Mouse (Mus musculus): ENCODE measurements at regions not wholly inside any gene's neighbourhood (a gene's known extent, or its start where the extent isn't known, plus 50 kb on each side); places are given as distances from the start of the nearest gene placed in this dataset.

- ATAC-seq (ENCODE audit: insufficient read depth, low FRiP score) = no peak
- 73% methylated on average over 12 of the region's 12 CpGs for WGBS
- no peak overlapping the region for H3K4me2 ChIP-seq (ENCODE audit: low read depth, low read length)
Observed at GRCm38 (mm10) chr4:94361528-94362217, 194.7 kb upstream of the Gm10306 start.

GRCm38 (mm10) chr4:94365375-94365774, 191.0 kb upstream of the Gm10306 start:
- H3K4me3 ChIP-seq (replicated peaks; ENCODE audit: low read length) = no peak overlapping the region
- H3K4me1 ChIP-seq (ENCODE audit: control insufficient read depth, insufficient read depth, low read length) = no peaks in the 10 kb centered on the region
- no peak overlapping the region for H3K27ac ChIP-seq (ENCODE audit: low read length)
- H3K9ac ChIP-seq (ENCODE audit: low read length) = no peak overlapping the region
- WGBS = 75% methylated on average over 4 of the region's 4 CpGs
- no peaks in the 10 kb centered on the region for H3K27me3 ChIP-seq (ENCODE audit: control insufficient read depth, insufficient read depth, low read length)
- no peaks in the 10 kb centered on the region for H3K36me3 ChIP-seq (ENCODE audit: control insufficient read depth, insufficient read depth, low read length)
- H3K9me3 ChIP-seq (replicated peaks; ENCODE audit: control insufficient read depth, low read length) = no peaks in the 10 kb centered on the region
- ATAC-seq (ENCODE audit: insufficient read depth, low FRiP score) = no peak
- H3K4me2 ChIP-seq (ENCODE audit: low read depth, low read length) = no peak overlapping the region

More at GRCm38 (mm10) chr4:94361528-94362217, 194.7 kb upstream of the Gm10306 start:
- Histone ChIP-seq H3K27me3 (ENCODE audit: control insufficient read depth, insufficient read depth, low read length) (no peaks in the 10 kb centered on the region), H3K36me3 (ENCODE audit: control insufficient read depth, insufficient read depth, low read length) (no peaks in the 10 kb centered on the region), H3K9me3 (replicated peaks; ENCODE audit: control insufficient read depth, low read length) (no peaks in the 10 kb centered on the region), H3K27ac (ENCODE audit: low read length) (no peak overlapping the region), H3K9ac (ENCODE audit: low read length) (no peak overlapping the region), H3K4me1 (ENCODE audit: control insufficient read depth, insufficient read depth, low read length) (no peaks in the 10 kb centered on the region), H3K4me3 (replicated peaks; ENCODE audit: low read length) (no peak overlapping the region)

DNA sequence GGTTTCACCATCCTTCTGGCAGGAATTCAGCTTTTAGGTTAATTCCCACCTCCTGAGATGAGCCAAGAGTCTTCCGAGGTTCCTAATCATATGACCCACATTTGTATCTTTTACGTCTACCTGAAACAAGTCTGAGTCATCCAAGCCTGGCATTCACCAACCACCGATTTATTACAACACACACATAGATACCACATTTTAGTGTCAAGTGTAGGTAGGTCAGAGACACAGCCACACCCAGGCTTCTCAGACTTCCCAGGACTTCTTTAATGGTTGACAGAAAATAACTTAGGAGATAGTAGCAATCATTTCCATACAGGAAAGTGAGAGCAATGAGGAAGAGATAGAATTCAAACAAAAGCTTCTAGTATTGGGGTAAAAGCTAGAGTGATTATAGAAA, 189.2 kb upstream of the Gm10306 start:
- Histone ChIP-seq H3K4me2 (ENCODE audit: low read depth, low read length) (no peak overlapping the region), H3K9me3 (replicated peaks; ENCODE audit: control insufficient read depth, low read length) (no peaks in the 10 kb centered on the region), H3K9ac (ENCODE audit: low read length) (no peak overlapping the region), H3K4me3 (replicated peaks; ENCODE audit: low read length) (no peak overlapping the region), H3K27me3 (ENCODE audit: control insufficient read depth, insufficient read depth, low read length) (no peaks in the 10 kb centered on the region), H3K4me1 (ENCODE audit: control insufficient read depth, insufficient read depth, low read length) (no peaks in the 10 kb centered on the region), H3K36me3 (ENCODE audit: control insufficient read depth, insufficient read depth, low read length) (no peaks in the 10 kb centered on the region), H3K27ac (ENCODE audit: low read length) (no peak overlapping the region)
- no peak for ATAC-seq (ENCODE audit: insufficient read depth, low FRiP score)
- WGBS = 74% methylated on average over 3 of the region's 3 CpGs

GRCm38 (mm10) chr4:94370981-94371380, 185.4 kb upstream of the Gm10306 start:
- no peak overlapping the region for H3K4me2 ChIP-seq (ENCODE audit: low read depth, low read length)
- no peaks in the 10 kb centered on the region for H3K4me1 ChIP-seq (ENCODE audit: control insufficient read depth, insufficient read depth, low read length)
- no peak overlapping the region for H3K27ac ChIP-seq (ENCODE audit: low read length)
- no peak overlapping the region for H3K9ac ChIP-seq (ENCODE audit: low read length)
- ATAC-seq (ENCODE audit: insufficient read depth, low FRiP score) = no peak
- 30% methylated on average over 6 of the region's 6 CpGs for WGBS
- H3K4me3 ChIP-seq (replicated peaks; ENCODE audit: low read length) = no peak overlapping the region
- no peaks in the 10 kb centered on the region for H3K9me3 ChIP-seq (replicated peaks; ENCODE audit: control insufficient read depth, low read length)
- no peaks in the 10 kb centered on the region for H3K27me3 ChIP-seq (ENCODE audit: control insufficient read depth, insufficient read depth, low read length)
- no peaks in the 10 kb centered on the region for H3K36me3 ChIP-seq (ENCODE audit: control insufficient read depth, insufficient read depth, low read length)

DNA sequence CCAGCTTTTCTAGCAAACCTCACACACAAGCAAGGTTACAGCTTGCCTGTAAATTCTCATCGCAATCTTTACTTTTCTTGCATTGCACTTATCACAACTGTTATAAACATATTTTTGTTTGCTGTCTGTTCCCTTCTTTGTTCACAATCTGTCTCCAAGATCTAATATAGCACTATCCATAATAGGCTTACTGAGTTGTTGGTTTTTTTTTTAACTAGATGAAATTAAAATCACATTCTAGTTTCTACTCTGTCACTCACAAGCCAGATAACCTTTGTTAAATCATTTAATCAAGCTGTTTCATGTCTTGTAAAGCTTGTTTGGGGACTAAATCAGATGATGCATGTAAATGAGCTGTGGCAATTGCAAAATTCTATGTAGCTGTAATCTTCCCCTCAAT, 180.1 kb upstream of the Gm10306 start:
- no peaks in the 10 kb centered on the region for H3K36me3 ChIP-seq (ENCODE audit: control insufficient read depth, insufficient read depth, low read length)
- no peaks in the 10 kb centered on the region for H3K4me1 ChIP-seq (ENCODE audit: control insufficient read depth, insufficient read depth, low read length)
- no peak overlapping the region for H3K9ac ChIP-seq (ENCODE audit: low read length)
- WGBS = 92% methylated on average over 1 of the region's 1 CpGs
- H3K27me3 ChIP-seq (ENCODE audit: control insufficient read depth, insufficient read depth, low read length) = no peaks in the 10 kb centered on the region
- ATAC-seq (ENCODE audit: insufficient read depth, low FRiP score) = no peak
- H3K27ac ChIP-seq (ENCODE audit: low read length) = no peak overlapping the region
- H3K4me2 ChIP-seq (ENCODE audit: low read depth, low read length) = no peak overlapping the region
- no peak overlapping the region for H3K4me3 ChIP-seq (replicated peaks; ENCODE audit: low read length)
- no peaks in the 10 kb centered on the region for H3K9me3 ChIP-seq (replicated peaks; ENCODE audit: control insufficient read depth, low read length)

DNA sequence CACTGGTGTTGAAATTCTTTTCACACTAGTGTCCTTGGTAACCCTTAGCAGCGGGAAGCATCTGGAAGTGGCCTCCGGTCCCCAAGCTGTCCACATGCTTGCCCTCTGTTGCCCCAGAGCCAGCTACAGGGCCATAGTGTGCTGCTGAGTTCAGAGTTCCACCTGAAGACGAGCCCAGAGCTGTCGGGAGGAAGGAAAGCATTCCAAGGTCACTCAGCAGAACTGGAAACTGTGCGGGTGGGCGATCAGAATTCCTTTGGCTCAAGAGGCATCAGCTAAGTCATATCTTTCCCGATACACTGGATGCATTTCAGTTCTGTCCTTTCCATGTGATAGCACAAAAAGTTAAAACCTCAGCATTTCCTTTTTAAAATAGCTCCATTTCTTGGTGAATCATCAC, 170.6 kb upstream of the Gm10306 start:
- H3K4me1 ChIP-seq (ENCODE audit: control insufficient read depth, insufficient read depth, low read length) = no peaks in the 10 kb centered on the region
- no peaks in the 10 kb centered on the region for H3K27me3 ChIP-seq (ENCODE audit: control insufficient read depth, insufficient read depth, low read length)
- H3K4me2 ChIP-seq (ENCODE audit: low read depth, low read length) = no peak overlapping the region
- H3K27ac ChIP-seq (ENCODE audit: low read length) = no peak overlapping the region
- no peak overlapping the region for H3K4me3 ChIP-seq (replicated peaks; ENCODE audit: low read length)
- H3K9me3 ChIP-seq (replicated peaks; ENCODE audit: control insufficient read depth, low read length) = no peaks in the 10 kb centered on the region
- 49% methylated on average over 7 of the region's 7 CpGs for WGBS
- H3K9ac ChIP-seq (ENCODE audit: low read length) = no peak overlapping the region
- no peaks in the 10 kb centered on the region for H3K36me3 ChIP-seq (ENCODE audit: control insufficient read depth, insufficient read depth, low read length)
- no peak for ATAC-seq (ENCODE audit: insufficient read depth, low FRiP score)

- Histone ChIP-seq H3K27me3 (ENCODE audit: control insufficient read depth, insufficient read depth, low read length) (no peaks in the 10 kb centered on the region), H3K9me3 (replicated peaks; ENCODE audit: control insufficient read depth, low read length) (no peaks in the 10 kb centered on the region), H3K4me3 (replicated peaks; ENCODE audit: low read length) (no peak overlapping the region), H3K36me3 (ENCODE audit: control insufficient read depth, insufficient read depth, low read length) (no peaks in the 10 kb centered on the region), H3K4me1 (ENCODE audit: control insufficient read depth, insufficient read depth, low read length) (no peaks in the 10 kb centered on the region), H3K9ac (ENCODE audit: low read length) (no peak overlapping the region), H3K27ac (ENCODE audit: low read length) (no peak overlapping the region), H3K4me2 (ENCODE audit: low read depth, low read length) (no peak overlapping the region)
- no peak for ATAC-seq (ENCODE audit: insufficient read depth, low FRiP score)
- 41% methylated on average over 2 of the region's 2 CpGs for WGBS
Observed at GRCm38 (mm10) chr4:94388317-94388716, 168.0 kb upstream of the Gm10306 start.

DNA sequence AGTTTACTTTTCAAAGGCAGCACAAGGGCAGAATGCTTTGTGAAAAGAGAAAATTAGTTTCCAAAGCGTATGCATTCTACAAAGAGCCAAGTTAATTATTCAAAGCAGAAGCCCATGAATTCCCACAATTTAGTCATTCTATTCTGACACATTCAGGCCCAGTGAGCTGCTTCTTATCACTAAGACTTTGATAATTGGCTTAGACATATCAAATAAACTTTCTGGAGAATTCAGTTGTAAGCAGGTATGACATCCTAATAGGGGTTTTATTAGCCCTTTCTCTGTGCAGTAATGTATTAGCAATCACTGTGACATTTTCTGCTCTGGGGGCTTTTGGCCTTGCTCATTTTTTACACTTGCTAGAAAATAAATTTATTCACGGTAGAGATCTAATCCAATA, 161.9 kb upstream of the Gm10306 start:
- ATAC-seq (ENCODE audit: insufficient read depth, low FRiP score) = no peak
- Histone ChIP-seq H3K36me3 (ENCODE audit: control insufficient read depth, insufficient read depth, low read length) (no peaks in the 10 kb centered on the region), H3K9me3 (replicated peaks; ENCODE audit: control insufficient read depth, low read length) (no peaks in the 10 kb centered on the region), H3K4me3 (replicated peaks; ENCODE audit: low read length) (no peak overlapping the region), H3K27ac (ENCODE audit: low read length) (no peak overlapping the region), H3K27me3 (ENCODE audit: control insufficient read depth, insufficient read depth, low read length) (no peaks in the 10 kb centered on the region), H3K9ac (ENCODE audit: low read length) (no peak overlapping the region), H3K4me1 (ENCODE audit: control insufficient read depth, insufficient read depth, low read length) (no peaks in the 10 kb centered on the region), H3K4me2 (ENCODE audit: low read depth, low read length) (no peak overlapping the region)
- WGBS = 51% methylated on average over 2 of the region's 2 CpGs

- no peak overlapping the region for H3K9ac ChIP-seq (ENCODE audit: low read length)
- 38% methylated on average over 2 of the region's 2 CpGs for WGBS
- H3K4me1 ChIP-seq (ENCODE audit: control insufficient read depth, insufficient read depth, low read length) = no peaks in the 10 kb centered on the region
- H3K27me3 ChIP-seq (ENCODE audit: control insufficient read depth, insufficient read depth, low read length) = no peaks in the 10 kb centered on the region
- H3K4me3 ChIP-seq (replicated peaks; ENCODE audit: low read length) = no peak overlapping the region
- H3K36me3 ChIP-seq (ENCODE audit: control insufficient read depth, insufficient read depth, low read length) = no peaks in the 10 kb centered on the region
- H3K9me3 ChIP-seq (replicated peaks; ENCODE audit: control insufficient read depth, low read length) = no peaks in the 10 kb centered on the region
- H3K4me2 ChIP-seq (ENCODE audit: low read depth, low read length) = no peak overlapping the region
- no peak for ATAC-seq (ENCODE audit: insufficient read depth, low FRiP score)
- H3K27ac ChIP-seq (ENCODE audit: low read length) = no peak overlapping the region
Observed at GRCm38 (mm10) chr4:94397284-94397683, 159.1 kb upstream of the Gm10306 start.

All from stomach, embryonic 16.5 days (tissue).